Mouse (Mus musculus): ENCODE measurements around the gene Cnn3. TPM values are rescaled to one million over a fixed set of nuclear protein-coding genes. Genes with fewer than 3 reads are reported as not detected.

Gene Cnn3
- total RNA-seq, 1 experiment: 241 TPM

GRCm38 (mm10) chr3:121506756-121507155 is 80.5 kb downstream of the Cnn3 start:
- Histone ChIP-seq H3K4me1 (ENCODE audit: control insufficient read depth in 2 of 2, insufficient read depth in 2 of 2, low read length in 2 of 2, poor library complexity in 1 of 2) (peaks cover 0 to 5% of the 10 kb centered on the region in 2 experiments; a peak in 1 of 4 replicates), H3K9me3 (ENCODE audit: control insufficient read depth, insufficient read depth, low read depth, low read length) (no peaks in the 10 kb centered on the region), H3K4me3 (ENCODE audit: insufficient read depth in 1 of 2, low read depth in 1 of 2, low read length in 2 of 2, poor library complexity in 1 of 2, severe bottlenecking in 1 of 2) (peak overlapping the region in 1 of 2 experiments; percentile 13; a peak in 2 of 4 replicates), H3K27ac (ENCODE audit: insufficient read depth, low read depth, low read length, poor library complexity, severe bottlenecking) (no peak overlapping the region), H3K9ac (ENCODE audit: insufficient read depth, low read depth, low read length, poor library complexity, severe bottlenecking) (no peak overlapping the region), H3K36me3 (ENCODE audit: control insufficient read depth, insufficient read depth, low read length, poor library complexity, severe bottlenecking) (no peaks in the 10 kb centered on the region)
- no peak for DNase-seq (ENCODE audit: low read depth, low spot score)
- no peak for TF ChIP-seq ZC3H11A (IDR thresholded peaks at IDR 0.05; ENCODE audit: borderline replicate concordance, low read depth, low read length)
- TF ChIP-seq HCFC1 (IDR thresholded peaks at IDR 0.05; ENCODE audit: borderline replicate concordance, insufficient read depth, low read length): peak; percentile 84
- in situ Hi-C loops (cut with MboI; ENCODE audit: low sequenced_read_pairs in 2 of 2, unreplicated experiment in 2 of 2): loop anchor here (10.0 kb wide), 1 partner anchor 202 kb away; no protein-coding TSS in a partner anchor

GRCm38 (mm10) chr3:121507678-121508077 is 81.4 kb downstream of the Cnn3 start:
- in situ Hi-C loops (cut with MboI; ENCODE audit: low sequenced_read_pairs in 2 of 2, unreplicated experiment in 2 of 2): loop anchor here (10.0 kb wide), 1 partner anchor 203 kb away; no protein-coding TSS in a partner anchor
- H3K4me1 ChIP-seq (ENCODE audit: control insufficient read depth in 2 of 2, insufficient read depth in 2 of 2, low read length in 2 of 2, poor library complexity in 1 of 2): peaks cover 0 to 5% of the 10 kb centered on the region in 2 experiments; a peak in 1 of 4 replicates
- no peak overlapping the region for H3K27ac ChIP-seq (ENCODE audit: insufficient read depth, low read depth, low read length, poor library complexity, severe bottlenecking)
- no peak overlapping the region for H3K4me3 ChIP-seq (ENCODE audit: insufficient read depth in 1 of 2, low read depth in 1 of 2, low read length in 2 of 2, poor library complexity in 1 of 2, severe bottlenecking in 1 of 2)
- no peaks in the 10 kb centered on the region for H3K36me3 ChIP-seq (ENCODE audit: control insufficient read depth, insufficient read depth, low read length, poor library complexity, severe bottlenecking)
- TF ChIP-seq MAFK (IDR thresholded peaks at IDR 0.05; ENCODE audit: insufficient read depth, low read depth, low read length) (no peak), HCFC1 (IDR thresholded peaks at IDR 0.05; ENCODE audit: borderline replicate concordance, insufficient read depth, low read length) (no peak), ZC3H11A (IDR thresholded peaks at IDR 0.05; ENCODE audit: borderline replicate concordance, low read depth, low read length) (no peak), ZNF384 (IDR thresholded peaks at IDR 0.05; ENCODE audit: low read depth, low read length) (no peak)
- DNase-seq (ENCODE audit: low read depth, low spot score): no peak
- no peaks in the 10 kb centered on the region for H3K9me3 ChIP-seq (ENCODE audit: control insufficient read depth, insufficient read depth, low read depth, low read length)
- no peak overlapping the region for H3K9ac ChIP-seq (ENCODE audit: insufficient read depth, low read depth, low read length, poor library complexity, severe bottlenecking)

Other genes with a start within 250 kb of the Cnn3 start
- gene Tmem56, start 143.4 kb upstream of the Cnn3 start, total RNA-seq (2012; rRNA removed): 0.26 and 0.67 TPM in 2 replicates
- gene Alg14, start 134.7 kb upstream of the Cnn3 start, total RNA-seq (2012; rRNA removed): 18.4 and 30.1 TPM in 2 replicates
- gene Slc44a3, start 105.9 kb downstream of the Cnn3 start, total RNA-seq (2012; rRNA removed): 1.5 and 2.3 TPM in 2 replicates
- gene 4930432M17Rik, start 244.3 kb downstream of the Cnn3 start, total RNA-seq (2012; rRNA removed): not detected in 2 replicates